Mouse (Mus musculus): ENCODE results near the gene Rab4a. TPM values are rescaled to one million over a fixed set of nuclear protein-coding genes. Genes with fewer than 3 reads are reported as not detected.

Rab4a gene
- polyA plus RNA-seq, 1 experiment, result 19.7 TPM

DNA sequence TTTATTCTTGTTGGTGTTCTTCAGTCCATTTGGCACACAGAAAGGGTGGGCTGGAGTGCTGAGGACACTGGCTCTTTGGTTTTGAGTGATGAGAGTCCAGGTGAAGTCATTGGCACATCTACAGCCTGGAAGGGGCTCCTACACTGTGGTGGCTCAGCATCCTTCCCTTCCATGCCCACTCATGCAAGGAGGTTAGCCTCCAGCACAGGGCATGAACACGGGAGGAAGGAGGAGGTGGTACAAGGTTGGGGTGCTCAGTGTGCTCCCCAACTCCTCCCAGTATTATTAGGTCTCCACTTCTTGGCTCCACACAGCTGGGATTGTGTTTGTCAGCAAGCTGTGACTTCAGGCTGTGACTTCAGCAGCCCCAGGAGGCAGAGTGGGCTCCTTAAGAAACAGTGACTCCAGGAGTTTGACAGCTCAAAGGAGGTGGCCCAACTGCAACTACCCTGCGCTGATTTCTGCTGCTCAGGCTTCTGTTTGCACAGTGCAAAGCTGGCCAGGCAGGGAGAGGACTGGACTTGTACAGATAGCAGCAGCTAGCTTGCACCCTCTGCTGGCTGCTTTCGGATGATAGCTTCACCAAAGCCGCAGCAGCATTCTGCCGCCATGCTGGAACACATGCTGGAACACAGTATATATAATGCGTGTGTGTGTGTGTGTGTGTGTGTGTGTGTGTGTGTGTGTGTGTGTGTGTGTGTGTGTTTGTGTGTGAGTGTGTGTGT, 22.1 kb upstream of the Rab4a start:
- Histone ChIP-seq H3K27me3 (ENCODE audit: control insufficient read depth, insufficient read depth, insufficient read length) (no peaks in the 10 kb centered on the region), H3K79me3 (ENCODE audit: low read depth) (no peaks in the 10 kb centered on the region), H3K36me3 (ENCODE audit: control insufficient read depth, insufficient read depth) (no peaks in the 10 kb centered on the region), H3K79me2 (ENCODE audit: control insufficient read depth, insufficient read depth) (no peaks in the 10 kb centered on the region), H3K4me3 (ENCODE audit: insufficient read depth, poor library complexity, severe bottlenecking) (no peak overlapping the region), H3ac (ENCODE audit: control insufficient read depth, insufficient read length, low read depth) (no peak overlapping the region)
- peak; percentile 50 for TF ChIP-seq MAX (IDR thresholded peaks at IDR 0.05)
- peak; percentile 94 for TF ChIP-seq CTCF (IDR thresholded peaks at IDR 0.05; ENCODE audit: control insufficient read depth, insufficient read depth, insufficient read length)
- no peak for TF ChIP-seq MYOD1 (IDR thresholded peaks at IDR 0.05; ENCODE audit: control insufficient read depth, insufficient read length, low read depth)
- no peak for TF ChIP-seq MYOG (IDR thresholded peaks at IDR 0.05; ENCODE audit: control insufficient read depth, extremely low read depth, insufficient read length)
- no peak for TF ChIP-seq CEBPB (IDR thresholded peaks at IDR 0.05; ENCODE audit: low read depth)
- TF ChIP-seq USF1 (IDR thresholded peaks at IDR 0.05; ENCODE audit: low read depth), result no peak
- TF ChIP-seq FOSL1 (IDR thresholded peaks at IDR 0.05; ENCODE audit: insufficient read depth, low read length, poor library complexity, severe bottlenecking), result no peak

GRCm38 (mm10) chr8:123786166-123786565, 19.6 kb upstream of the Rab4a start:
- Histone ChIP-seq H3K27me3 (ENCODE audit: control insufficient read depth, insufficient read depth, insufficient read length) (no peaks in the 10 kb centered on the region), H3K36me3 (ENCODE audit: control insufficient read depth, insufficient read depth) (no peaks in the 10 kb centered on the region), H3ac (ENCODE audit: control insufficient read depth, insufficient read length, low read depth) (no peak overlapping the region), H3K79me3 (ENCODE audit: low read depth) (no peaks in the 10 kb centered on the region), H3K4me3 (ENCODE audit: insufficient read depth, poor library complexity, severe bottlenecking) (no peak overlapping the region), H3K79me2 (ENCODE audit: control insufficient read depth, insufficient read depth) (no peaks in the 10 kb centered on the region)
- TF ChIP-seq FOSL1 (IDR thresholded peaks at IDR 0.05; ENCODE audit: insufficient read depth, low read length, poor library complexity, severe bottlenecking), result no peak
- TF ChIP-seq CTCF (IDR thresholded peaks at IDR 0.05; ENCODE audit: control insufficient read depth, insufficient read depth, insufficient read length), result no peak
- TF ChIP-seq MYOD1 (IDR thresholded peaks at IDR 0.05; ENCODE audit: control insufficient read depth, insufficient read length, low read depth), result no peak
- TF ChIP-seq MYOG (IDR thresholded peaks at IDR 0.05; ENCODE audit: control insufficient read depth, extremely low read depth, insufficient read length), result no peak
- TF ChIP-seq USF1 (IDR thresholded peaks at IDR 0.05; ENCODE audit: low read depth), result no peak
- TF ChIP-seq CEBPB (IDR thresholded peaks at IDR 0.05; ENCODE audit: low read depth), result no peak
- no peak for TF ChIP-seq MAX (IDR thresholded peaks at IDR 0.05)

- TF ChIP-seq MYOD1 (IDR thresholded peaks at IDR 0.05; ENCODE audit: control insufficient read depth, insufficient read length, low read depth) (no peak), MAX (IDR thresholded peaks at IDR 0.05) (no peak), MYOG (IDR thresholded peaks at IDR 0.05; ENCODE audit: control insufficient read depth, extremely low read depth, insufficient read length) (no peak), CEBPB (IDR thresholded peaks at IDR 0.05; ENCODE audit: low read depth) (no peak), USF1 (IDR thresholded peaks at IDR 0.05; ENCODE audit: low read depth) (no peak), FOSL1 (IDR thresholded peaks at IDR 0.05; ENCODE audit: insufficient read depth, low read length, poor library complexity, severe bottlenecking) (no peak)
- H3K36me3 ChIP-seq (ENCODE audit: control insufficient read depth, insufficient read depth), result no peaks in the 10 kb centered on the region
- no peak overlapping the region for H3K4me3 ChIP-seq (ENCODE audit: insufficient read depth, poor library complexity, severe bottlenecking)
- no peaks in the 10 kb centered on the region for H3K79me2 ChIP-seq (ENCODE audit: control insufficient read depth, insufficient read depth)
- no peaks in the 10 kb centered on the region for H3K79me3 ChIP-seq (ENCODE audit: low read depth)
- no peak overlapping the region for H3ac ChIP-seq (ENCODE audit: control insufficient read depth, insufficient read length, low read depth)
- H3K27me3 ChIP-seq (ENCODE audit: control insufficient read depth, insufficient read depth, insufficient read length), result no peaks in the 10 kb centered on the region
Measured at GRCm38 (mm10) chr8:123786644-123787043, 19.1 kb upstream of the Rab4a start.

- TF ChIP-seq CTCF (IDR thresholded peaks at IDR 0.05; ENCODE audit: control insufficient read depth, insufficient read depth, insufficient read length) (no peak), MYOG (IDR thresholded peaks at IDR 0.05; ENCODE audit: control insufficient read depth, extremely low read depth, insufficient read length) (no peak), MYOD1 (IDR thresholded peaks at IDR 0.05; ENCODE audit: control insufficient read depth, insufficient read length, low read depth) (no peak), MAX (IDR thresholded peaks at IDR 0.05) (no peak), CEBPB (IDR thresholded peaks at IDR 0.05; ENCODE audit: low read depth) (no peak), FOSL1 (IDR thresholded peaks at IDR 0.05; ENCODE audit: insufficient read depth, low read length, poor library complexity, severe bottlenecking) (no peak), USF1 (IDR thresholded peaks at IDR 0.05; ENCODE audit: low read depth) (no peak)
- no peak overlapping the region for H3ac ChIP-seq (ENCODE audit: control insufficient read depth, insufficient read length, low read depth)
- H3K79me2 ChIP-seq (ENCODE audit: control insufficient read depth, insufficient read depth), result no peaks in the 10 kb centered on the region
- H3K36me3 ChIP-seq (ENCODE audit: control insufficient read depth, insufficient read depth), result no peaks in the 10 kb centered on the region
- no peaks in the 10 kb centered on the region for H3K79me3 ChIP-seq (ENCODE audit: low read depth)
- H3K27me3 ChIP-seq (ENCODE audit: control insufficient read depth, insufficient read depth, insufficient read length), result no peaks in the 10 kb centered on the region
- no peak overlapping the region for H3K4me3 ChIP-seq (ENCODE audit: insufficient read depth, poor library complexity, severe bottlenecking)
Measured at GRCm38 (mm10) chr8:123787254-123787897, 18.4 kb upstream of the Rab4a start.

GRCm38 (mm10) chr8:123788416-123789170, 17.2 kb upstream of the Rab4a start:
- H3K27me3 ChIP-seq (ENCODE audit: control insufficient read depth, insufficient read depth, insufficient read length), result no peaks in the 10 kb centered on the region
- no peak overlapping the region for H3K4me3 ChIP-seq (ENCODE audit: insufficient read depth, poor library complexity, severe bottlenecking)
- H3K79me3 ChIP-seq (ENCODE audit: low read depth), result no peaks in the 10 kb centered on the region
- no peaks in the 10 kb centered on the region for H3K79me2 ChIP-seq (ENCODE audit: control insufficient read depth, insufficient read depth)
- H3K36me3 ChIP-seq (ENCODE audit: control insufficient read depth, insufficient read depth), result no peaks in the 10 kb centered on the region
- TF ChIP-seq MAX (IDR thresholded peaks at IDR 0.05) (no peak), FOSL1 (IDR thresholded peaks at IDR 0.05; ENCODE audit: insufficient read depth, low read length, poor library complexity, severe bottlenecking) (no peak), MYOD1 (IDR thresholded peaks at IDR 0.05; ENCODE audit: control insufficient read depth, insufficient read length, low read depth) (no peak), CEBPB (IDR thresholded peaks at IDR 0.05; ENCODE audit: low read depth) (no peak), MYOG (IDR thresholded peaks at IDR 0.05; ENCODE audit: control insufficient read depth, extremely low read depth, insufficient read length) (no peak)
- no peak overlapping the region for H3ac ChIP-seq (ENCODE audit: control insufficient read depth, insufficient read length, low read depth)

Data from C2C12 (cell line).